Mouse (Mus musculus) spleen, embryonic (tissue): Measurements from ENCODE around the gene C1qtnf7.

Experiments
- CTCF ChIA-PET: fragments of 350-600 bp; sonication (Branson Sonifier 250); formaldehyde crosslinking; loops from one replicate; lab custom pipeline; 2022; lab: Charles Lee

The C1qtnf7 gene

GRCm38 (mm10) chr5:43609760-43610159, 94.4 kb downstream of the C1qtnf7 start:
- CTCF ChIA-PET = no interaction called here

- CTCF ChIA-PET = no interaction called here
Measured at GRCm38 (mm10) chr5:43621575-43622299, 106.4 kb downstream of the C1qtnf7 start.

GRCm38 (mm10) chr5:43625407-43625806, 110.1 kb downstream of the C1qtnf7 start:
- CTCF ChIA-PET = interaction anchor here (0.6 kb wide), 1 partner anchor 182 kb away, joined by 6 read pairs; no protein-coding TSS in a partner anchor

- CTCF ChIA-PET = interaction anchor here (0.6 kb wide), 1 partner anchor 1810 kb away, joined by 3 read pairs; no protein-coding TSS in a partner anchor
Measured at GRCm38 (mm10) chr5:43634071-43634601, 118.8 kb downstream of the C1qtnf7 start.

GRCm38 (mm10) chr5:43634602-43635081, 119.3 kb downstream of the C1qtnf7 start:
- CTCF ChIA-PET = no interaction called here

GRCm38 (mm10) chr5:43645020-43645419, 129.7 kb downstream of the C1qtnf7 start:
- CTCF ChIA-PET = no interaction called here

GRCm38 (mm10) chr5:43647098-43647774, 131.9 kb downstream of the C1qtnf7 start:
- CTCF ChIA-PET = no interaction called here

- CTCF ChIA-PET = interaction anchor here (0.6 kb wide), 2 partner anchors 68 to 377 kb away, joined by 3 read pairs; no protein-coding TSS in a partner anchor
Measured at GRCm38 (mm10) chr5:43661498-43661897, 146.2 kb downstream of the C1qtnf7 start.

- CTCF ChIA-PET = interaction anchor here (0.6 kb wide), 2 partner anchors 69 to 376 kb away, joined by 3 read pairs; no protein-coding TSS in a partner anchor
Measured at GRCm38 (mm10) chr5:43661997-43662961, 146.9 kb downstream of the C1qtnf7 start, which contains the start of gene Cc2d2a. Gene Cc2d2a, plus strand, starts transcription at chr5:43662346.

GRCm38 (mm10) chr5:43663531-43663930, 148.2 kb downstream of the C1qtnf7 start:
- CTCF ChIA-PET = no interaction called here

- CTCF ChIA-PET = no interaction called here
Measured at GRCm38 (mm10) chr5:43665144-43665543, 149.8 kb downstream of the C1qtnf7 start.
